Mouse (Mus musculus) liver, adult 2 months (tissue): ENCODE measurements around the gene Tpx2. TPM values are rescaled to one million over a fixed set of nuclear protein-coding genes. Genes with fewer than 3 reads are reported as not detected.

Source experiments
- DNase-seq: peaks from one replicate; pipeline ENCODE4 v3.0.0-alpha.2; 2011; ENCODE audit warnings: low read depth, low spot score; ENCODE audit errors: extremely low read depth
- H3K27ac ChIP-seq: fragments of 200-500 bp; replicated peaks from 2 replicates; pipeline ENCODE4 v1.5.1; 2012; ENCODE audit warnings: low read depth, mild to moderate bottlenecking, control low read depth, inconsistent platforms, low read length; ENCODE audit not compliant: insufficient read depth
- H3K27me3 ChIP-seq: fragments of 200-500 bp; 2 replicates; pipeline ENCODE4 v1.6.1; 2012; ENCODE audit warnings: mild to moderate bottlenecking, moderate library complexity, low read length, inconsistent platforms; ENCODE audit not compliant: control insufficient read depth, insufficient read depth
- H3K36me3 ChIP-seq: fragments of 200-500 bp; 2 replicates; pipeline ENCODE4 v1.6.1; 2012; ENCODE audit warnings: low read length, inconsistent platforms; ENCODE audit not compliant: control insufficient read depth, insufficient read depth
- H3K4me1 ChIP-seq: fragments of 200-500 bp; 2 replicates; pipeline ENCODE4 v1.6.1; 2011; ENCODE audit warnings: low read length; ENCODE audit not compliant: control insufficient read depth, insufficient read depth
- H3K4me3 ChIP-seq: fragments of 200-500 bp; 2 replicates; pipeline ENCODE4 v1.5.1; 2011; ENCODE audit warnings: low read depth, mild to moderate bottlenecking, control low read depth, low read length, moderate library complexity; ENCODE audit not compliant: insufficient read depth
- H3K79me2 ChIP-seq: fragments of 200-500 bp; 2 replicates; pipeline ENCODE4 v1.6.1; 2012; ENCODE audit warnings: inconsistent platforms, mild to moderate bottlenecking, low read length, moderate library complexity; ENCODE audit not compliant: control insufficient read depth, insufficient read depth
- H3K9ac ChIP-seq: fragments of 200-500 bp; 2 replicates; pipeline ENCODE4 v1.6.1; 2012; ENCODE audit warnings: low read depth, mild to moderate bottlenecking, control low read depth, inconsistent platforms, low read length
- CTCF ChIP-seq: fragments of 200-500 bp; IDR thresholded peaks from 2 replicates; pipeline ENCODE4 v1.5.1; 2011; ENCODE audit warnings: low read depth, low read length, control low read depth
- POLR2A ChIP-seq: fragments of 200-500 bp; IDR thresholded peaks from 2 replicates; pipeline ENCODE4 v1.6.1; 2011; ENCODE audit warnings: low read length, control low read depth; ENCODE audit not compliant: insufficient read depth; ENCODE audit errors: extremely low read depth
- WGBS: fragments of 180-500 bp; shearing (Covaris S2); methylation state at CpG from one replicate; pipeline ENCODE4 v1.1.7; 2018; 5-methylcytosine and 5-hydroxymethylcytosine counted together
- polyA plus RNA-seq: library from polyadenylated mRNA; depleted of rRNA; stranded (reverse); fragments of >200 nt; gene quantifications from 2 replicates; pipeline ENCODE4 v1.2.3, GENCODE M21; 2012
- total RNA-seq: library from RNA; depleted of rRNA; stranded (reverse); fragments of >200 nt; gene quantifications from 2 replicates; pipeline ENCODE4 v1.2.3, GENCODE M21; 2014

Gene Tpx2
- total and polyA plus RNA-seq, 2 experiments, result 0.04 to 0.18 TPM

DNA sequence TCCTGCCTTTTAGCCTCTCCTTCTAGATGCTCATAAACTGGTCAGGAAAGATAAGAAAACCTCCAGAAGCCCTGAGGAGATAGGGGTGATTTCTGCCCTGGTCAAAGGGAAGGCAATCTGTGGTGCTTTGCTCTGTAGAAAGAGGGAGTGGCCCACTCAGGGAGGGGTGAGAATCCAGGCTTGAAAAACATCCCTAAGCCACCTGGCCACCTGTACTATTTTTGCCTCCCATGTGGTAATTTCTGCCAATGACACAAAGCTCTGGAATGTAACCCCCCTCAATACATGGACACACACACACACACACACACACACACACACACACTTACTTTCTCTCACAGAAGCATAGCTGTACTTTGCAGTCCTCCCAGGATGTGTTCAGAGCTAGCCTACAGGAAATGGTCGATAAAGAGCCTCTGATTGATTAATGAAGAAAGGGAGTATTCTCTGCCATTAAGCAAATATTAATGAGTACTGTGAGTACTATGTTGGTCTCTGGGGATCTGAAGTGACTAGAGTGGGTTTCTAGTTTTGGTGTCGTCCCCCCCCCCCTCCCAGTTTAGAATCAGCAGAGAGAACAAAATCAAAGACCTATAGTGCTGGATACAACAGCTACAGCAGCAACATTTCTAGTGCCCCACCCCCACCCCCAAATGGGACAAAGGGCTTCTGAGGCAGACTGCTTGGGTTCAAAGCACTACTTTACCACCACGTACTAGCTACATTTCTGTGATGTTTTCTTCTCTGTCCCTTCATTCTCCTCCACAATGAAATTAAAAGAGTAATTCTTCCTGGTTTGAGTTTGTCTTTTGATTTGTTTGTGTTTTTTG is 36.2 kb upstream of the Tpx2 start:
- no peak overlapping the region for H3K4me3 ChIP-seq
- peaks cover 41% of the 10 kb centered on the region for H3K4me1 ChIP-seq
- WGBS, result 10% methylated on average over 3 of the region's 3 CpGs
- H3K27me3 ChIP-seq, result no peaks in the 10 kb centered on the region
- H3K36me3 ChIP-seq, result no peaks in the 10 kb centered on the region
- H3K9ac ChIP-seq, result peak overlapping the region; percentile 3; the same call in 1 of the 2 replicates
- peaks cover 44% of the 10 kb centered on the region for H3K79me2 ChIP-seq
- H3K27ac ChIP-seq, result peak overlapping the region; percentile 75
- DNase-seq, result peak; percentile 60
- TF ChIP-seq POLR2A, result no peak
- TF ChIP-seq CTCF, result no peak

GRCm38 (mm10) chr2:152813232-152813631 is 34.5 kb upstream of the Tpx2 start:
- Histone ChIP-seq H3K4me1 (peaks cover 48% of the 10 kb centered on the region), H3K4me3 (no peak overlapping the region), H3K27me3 (no peaks in the 10 kb centered on the region), H3K36me3 (no peaks in the 10 kb centered on the region), H3K9ac (no peak overlapping the region), H3K27ac (peak overlapping the region; percentile 25), H3K79me2 (peaks cover 56% of the 10 kb centered on the region)
- no peak for TF ChIP-seq CTCF
- TF ChIP-seq POLR2A, result no peak
- no peak for DNase-seq
- 93% methylated on average over 1 of the region's 1 CpGs for WGBS

DNA sequence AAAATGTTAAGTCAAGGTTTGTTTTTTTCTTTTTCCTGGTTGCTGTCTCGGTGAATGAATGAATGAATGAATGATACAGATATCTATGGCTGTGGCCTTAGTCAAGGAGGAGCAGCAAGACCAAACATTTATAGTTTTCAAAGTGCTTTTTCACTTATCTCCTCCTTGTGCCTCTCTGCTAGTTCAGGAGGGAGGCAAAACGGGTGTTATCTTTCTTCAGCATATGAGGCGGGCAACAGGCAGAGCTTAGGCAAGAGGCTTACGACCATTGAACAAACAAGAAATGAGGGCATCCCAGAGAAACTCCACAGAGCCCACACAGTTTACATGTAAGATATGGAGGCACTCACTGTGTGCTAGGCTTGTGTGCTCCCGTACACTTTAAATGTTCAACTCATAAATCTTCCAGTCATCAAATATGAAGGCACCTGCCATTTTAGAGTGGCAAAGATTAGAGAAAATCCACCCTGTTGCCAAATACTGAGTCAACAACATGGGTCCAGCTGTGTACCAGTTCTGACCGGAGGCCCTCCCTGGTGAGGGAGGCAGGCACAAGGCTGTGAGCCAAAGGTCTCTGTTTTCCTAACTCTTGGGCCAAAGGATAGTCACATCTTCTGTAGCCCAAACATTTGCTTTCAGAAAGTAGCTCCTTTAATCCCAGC is 33.4 kb upstream of the Tpx2 start:
- Histone ChIP-seq H3K4me1 (peaks cover 48% of the 10 kb centered on the region), H3K9ac (no peak overlapping the region), H3K79me2 (peaks cover 64% of the 10 kb centered on the region), H3K27me3 (no peaks in the 10 kb centered on the region), H3K36me3 (no peaks in the 10 kb centered on the region), H3K27ac (peak overlapping the region; percentile 80), H3K4me3 (no peak overlapping the region)
- peak; percentile 96 for DNase-seq
- 28% methylated on average over 6 of the region's 6 CpGs for WGBS
- TF ChIP-seq CTCF (no peak), POLR2A (no peak)

- no peak overlapping the region; the same call in none of the 2 replicates for H3K9ac ChIP-seq
- no peak for TF ChIP-seq POLR2A
- TF ChIP-seq CTCF, result no peak
- 73% methylated on average over 7 of the region's 7 CpGs for WGBS
- peak overlapping the region; percentile 66 for H3K27ac ChIP-seq
- H3K79me2 ChIP-seq, result peaks cover 60% of the 10 kb centered on the region
- no peaks in the 10 kb centered on the region for H3K27me3 ChIP-seq
- DNase-seq, result no peak
- H3K36me3 ChIP-seq, result no peaks in the 10 kb centered on the region
- H3K4me3 ChIP-seq, result no peak overlapping the region
- H3K4me1 ChIP-seq, result peaks cover 52% of the 10 kb centered on the region
Measured at GRCm38 (mm10) chr2:152815879-152816656, 31.7 kb upstream of the Tpx2 start.

DNA sequence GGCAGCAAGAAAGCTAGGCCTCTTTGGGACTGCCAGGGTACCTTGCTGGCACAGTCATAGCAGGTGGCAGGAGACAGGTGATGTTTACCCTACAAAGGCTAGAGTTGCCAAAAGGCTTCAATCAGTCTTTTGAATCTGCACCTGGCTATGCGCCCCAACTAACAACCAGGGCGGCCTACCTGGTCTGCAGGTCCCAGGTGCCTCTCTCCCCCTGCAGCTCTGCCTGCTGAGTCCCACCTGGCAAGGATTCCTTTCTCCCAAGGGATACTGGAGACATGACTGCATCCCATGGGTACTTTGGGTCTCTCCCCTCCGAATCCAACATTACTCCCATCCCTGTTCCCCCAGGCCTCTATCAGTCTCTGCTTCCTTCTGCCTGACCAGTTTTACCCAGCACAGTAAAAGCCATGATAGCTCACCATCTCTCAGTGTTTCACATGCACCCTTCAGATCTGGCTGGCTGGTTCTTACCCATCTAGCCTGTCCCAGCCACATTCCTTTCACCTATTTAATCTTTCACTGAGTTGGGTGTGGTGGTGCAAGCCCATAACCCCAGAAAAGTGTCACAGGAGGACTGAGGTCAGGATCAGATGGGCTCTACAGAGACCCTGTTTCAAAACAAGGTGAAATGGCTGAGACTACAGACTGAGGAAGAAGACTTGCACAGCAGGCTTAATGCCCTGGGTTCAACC is 31.0 kb upstream of the Tpx2 start:
- no peak for TF ChIP-seq POLR2A
- TF ChIP-seq CTCF, result no peak
- peak; percentile 60 for DNase-seq
- 41% methylated on average over 3 of the region's 3 CpGs for WGBS
- H3K9ac ChIP-seq, result no peak overlapping the region
- H3K4me3 ChIP-seq, result no peak overlapping the region
- peak overlapping the region; percentile 66 for H3K27ac ChIP-seq
- peaks cover under 1% of the 10 kb centered on the region for H3K36me3 ChIP-seq
- peaks cover 51% of the 10 kb centered on the region for H3K4me1 ChIP-seq
- peaks cover 63% of the 10 kb centered on the region for H3K79me2 ChIP-seq
- no peaks in the 10 kb centered on the region for H3K27me3 ChIP-seq
